Mouse (Mus musculus) neural tube, embryonic 11.5 days (tissue): ENCODE results near the gene Nup62. TPM values are rescaled to one million over a fixed set of nuclear protein-coding genes. Genes with fewer than 3 reads are reported as not detected.
A peak's percentile ranks its signal among the peaks of the same experiment; 100 is the strongest.
"Not testable (repeated sequence)": the region's sequence is repeated elsewhere in the genome, so short reads cannot be mapped to it uniquely, and the experiment has no call there.

ENCODE experiments used
- ATAC-seq: fragments of 200-750 bp; cut with Nextera tagmentation; 2 replicates; pipeline ENCODE4 v1.8.0; 2017; ENCODE audit warnings: moderate number of reproducible peaks, mild to moderate bottlenecking, moderate TSS enrichment, moderate library complexity; ENCODE audit not compliant: insufficient read depth, low FRiP score, low TSS enrichment
- DNase-seq: peaks from one replicate; pipeline ENCODE4 v3.0.0-alpha.2; 2015; ENCODE audit warnings: low spot score
- H3K27ac ChIP-seq: fragments of 300-500 bp; sonication (generic); 2 replicates; pipeline ENCODE4 v1.5.1; 2014; ENCODE audit warnings: low read depth, mild to moderate bottlenecking, low read length
- H3K27me3 ChIP-seq: fragments of 300-500 bp; sonication (generic); 2 replicates; pipeline ENCODE4 v1.6.1; 2014; ENCODE audit warnings: mild to moderate bottlenecking, low read length, mixed read lengths; ENCODE audit not compliant: control insufficient read depth, insufficient read depth
- H3K36me3 ChIP-seq: fragments of 300-500 bp; sonication (generic); 2 replicates; pipeline ENCODE4 v1.6.1; 2014; ENCODE audit warnings: mild to moderate bottlenecking, low read length, moderate library complexity, mixed read lengths; ENCODE audit not compliant: control insufficient read depth, insufficient read depth
- H3K4me1 ChIP-seq: fragments of 300-500 bp; sonication (generic); 2 replicates; pipeline ENCODE4 v1.6.1; 2014; ENCODE audit warnings: low read length, mixed read lengths; ENCODE audit not compliant: control insufficient read depth, insufficient read depth
- H3K4me2 ChIP-seq: fragments of 300-500 bp; sonication (generic); 2 replicates; pipeline ENCODE4 v1.6.1; 2014; ENCODE audit warnings: low read depth, mild to moderate bottlenecking, moderate library complexity
- H3K4me3 ChIP-seq: fragments of 300-500 bp; sonication (generic); 2 replicates; pipeline ENCODE4 v1.5.1; 2014; ENCODE audit warnings: low read depth, low read length
- H3K9ac ChIP-seq: fragments of 300-500 bp; sonication (generic); 2 replicates; pipeline ENCODE4 v1.6.1; 2014; ENCODE audit warnings: mild to moderate bottlenecking, low read length
- H3K9me3 ChIP-seq: fragments of 300-500 bp; sonication (generic); 2 replicates; pipeline ENCODE4 v1.6.1; 2016; ENCODE audit warnings: low read length; ENCODE audit not compliant: control insufficient read depth
- WGBS: fragments of 180-500 bp; shearing (Covaris S2); extraction: QIAGEN DNeasy Blood & Tissue Kit; methylation state at CpG from one replicate; pipeline ENCODE4 v1.1.7; 2014; 5-methylcytosine and 5-hydroxymethylcytosine counted together
- polyA plus RNA-seq: library from polyadenylated mRNA; unstranded; fragments of >200 nt; fragmentation: Nextera tagmentation; extraction: Ambion mirVana; gene quantifications from 2 replicates; pipeline ENCODE4 v1.2.1, GENCODE M21; 2014

Gene Nup62
- polyA plus RNA-seq, 1 experiment from 2014 or later = 68.3 TPM

GRCm38 (mm10) chr7:44867010-44867702, 51.3 kb downstream of the Nup62 start:
- Histone ChIP-seq H3K4me3 (peak overlapping the region; percentile 99), H3K36me3 (peaks cover 24% of the 10 kb centered on the region), H3K27me3 (no peaks in the 10 kb centered on the region), H3K9me3 (no peaks in the 10 kb centered on the region), H3K4me2 (peak overlapping the region; percentile 83), H3K27ac (0 out of 2 replicates have a peak overlapping the region, but pooled peaks have one; percentile 10), H3K4me1 (peaks cover 28% of the 10 kb centered on the region), H3K9ac (no peak overlapping the region)
- 79% methylated on average over 19 of the region's 19 CpGs for WGBS
- ATAC-seq (no peak), DNase-seq (no peak)

- H3K9me3 ChIP-seq = no peaks in the 10 kb centered on the region
- peaks cover 17% of the 10 kb centered on the region for H3K36me3 ChIP-seq
- no peak for ATAC-seq
- peak overlapping the region; percentile 99 for H3K4me3 ChIP-seq
- H3K27ac ChIP-seq = no peak overlapping the region
- peaks cover 28% of the 10 kb centered on the region for H3K4me1 ChIP-seq
- no peak for DNase-seq
- 64% methylated on average over 9 of the region's 9 CpGs for WGBS
- H3K4me2 ChIP-seq = peak overlapping the region; percentile 83
- no peaks in the 10 kb centered on the region for H3K27me3 ChIP-seq
- H3K9ac ChIP-seq = peak overlapping the region; percentile 0
Observed at GRCm38 (mm10) chr7:44867802-44868201, 51.9 kb downstream of the Nup62 start.

- ATAC-seq = no peak
- WGBS = 8% methylated on average over 16 of the region's 16 CpGs
Observed at GRCm38 (mm10) chr7:44868465-44868864, 52.6 kb downstream of the Nup62 start.

DNA sequence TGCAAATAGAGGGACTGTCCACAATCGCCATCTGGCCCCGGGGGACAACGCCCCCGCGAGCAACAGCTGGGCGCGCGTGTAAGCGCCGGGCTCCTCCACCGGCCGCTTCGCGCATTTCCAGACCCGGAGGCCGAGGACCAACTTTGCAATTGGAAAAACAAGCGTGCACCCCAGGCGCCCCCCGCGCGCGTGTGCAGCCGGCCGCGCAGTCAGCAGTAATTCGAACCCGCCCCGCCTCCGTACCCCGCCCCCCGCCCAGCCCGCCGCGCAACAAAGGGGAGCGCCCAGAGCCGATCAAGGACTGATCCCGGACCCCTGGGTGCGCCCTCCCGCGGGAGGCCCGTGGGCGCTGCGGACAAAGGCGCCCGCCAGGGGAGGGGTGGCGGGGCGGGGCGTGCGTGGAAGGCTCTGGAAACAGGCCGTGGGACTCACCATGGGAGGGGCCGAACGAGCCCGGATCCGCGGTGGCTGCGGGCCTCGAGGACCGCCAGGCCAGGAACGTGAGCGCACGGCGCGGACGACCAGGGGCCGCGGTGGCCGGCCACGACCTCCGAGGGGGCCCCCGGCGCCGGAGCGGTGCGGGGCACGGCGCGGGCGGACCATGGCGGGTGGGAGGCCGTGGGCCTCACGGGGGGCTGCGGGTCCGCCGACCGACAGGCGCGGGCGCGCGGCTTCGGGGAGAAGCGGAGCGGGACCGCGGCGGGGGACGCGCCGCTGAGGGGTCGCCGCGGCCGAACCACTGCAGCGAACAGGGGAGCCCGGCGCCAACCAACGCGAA, 53.2 kb downstream of the Nup62 start:
- Histone ChIP-seq H3K4me3 (peak overlapping the region; percentile 99), H3K9ac (peak overlapping the region; percentile 99), H3K4me1 (peaks cover 28% of the 10 kb centered on the region), H3K9me3 (no peaks in the 10 kb centered on the region), H3K36me3 (peaks cover 9% of the 10 kb centered on the region), H3K27ac (peak overlapping the region; percentile 100), H3K4me2 (peak overlapping the region; percentile 83), H3K27me3 (no peaks in the 10 kb centered on the region)
- ATAC-seq (peak; percentile 32), DNase-seq (peak; percentile 73)
- WGBS = under 1% methylated on average over 104 of the region's 108 CpGs

More at GRCm38 (mm10) chr7:44868465-44868864, 52.6 kb downstream of the Nup62 start:
- Histone ChIP-seq H3K27me3 (no peaks in the 10 kb centered on the region), H3K36me3 (peaks cover 14% of the 10 kb centered on the region), H3K4me1 (peaks cover 28% of the 10 kb centered on the region), H3K4me2 (peak overlapping the region; percentile 83), H3K4me3 (peak overlapping the region; percentile 99), H3K27ac (peak overlapping the region; percentile 100), H3K9me3 (no peaks in the 10 kb centered on the region), H3K9ac (peak overlapping the region; percentile 99)
- DNase-seq = no peak

GRCm38 (mm10) chr7:44869697-44870528, 54.0 kb downstream of the Nup62 start, which contains the start of gene Ptov1:
Ptov1 (minus strand) TSS chr7:44869788.
- H3K9me3 ChIP-seq = no peaks in the 10 kb centered on the region
- H3K9ac ChIP-seq = peak within 1 kb of the TSS; percentile 99
- peak; percentile 92 for ATAC-seq
- H3K27ac ChIP-seq = peak within 1 kb of the TSS; percentile 100
- H3K27me3 ChIP-seq = no peaks in the 10 kb centered on the region
- 11% methylated on average over 29 of the region's 29 CpGs for WGBS
- H3K4me1 ChIP-seq = peaks cover 28% of the 10 kb centered on the region
- H3K36me3 ChIP-seq = peaks cover 4% of the 10 kb centered on the region; the same call in 1 of the 2 replicates
- DNase-seq = peak; percentile 94
- peak within 1 kb of the TSS; percentile 99 for H3K4me3 ChIP-seq
- H3K4me2 ChIP-seq = peak within 1 kb of the TSS; percentile 83

DNA sequence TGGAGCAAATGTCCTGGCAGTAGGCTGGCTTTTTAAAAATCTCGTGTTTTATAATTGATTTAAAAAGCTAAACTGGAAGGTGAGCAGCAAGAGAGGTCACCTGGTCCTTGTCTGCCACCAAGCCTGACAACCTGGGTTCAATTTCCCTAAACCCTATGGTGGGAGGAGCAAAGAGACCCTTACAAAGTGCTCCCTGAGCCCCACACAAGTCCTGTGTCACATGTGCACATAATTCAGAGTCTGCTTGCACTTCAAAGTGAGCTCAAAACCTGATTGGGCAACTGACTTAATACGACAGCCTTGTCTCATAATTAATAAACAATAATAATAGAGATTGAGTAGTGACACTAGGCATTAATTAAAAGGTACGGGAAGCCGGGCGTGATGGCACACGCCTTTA, 54.7 kb downstream of the Nup62 start:
- H3K9me3 ChIP-seq = no peaks in the 10 kb centered on the region
- H3K4me2 ChIP-seq = peak overlapping the region; percentile 83
- no peaks in the 10 kb centered on the region for H3K27me3 ChIP-seq
- peak overlapping the region; percentile 99 for H3K4me3 ChIP-seq
- no peak for ATAC-seq
- peak overlapping the region; percentile 44; the same call in 1 of the 2 replicates for H3K9ac ChIP-seq
- peak overlapping the region; percentile 100; the same call in 1 of the 2 replicates for H3K27ac ChIP-seq
- DNase-seq = no peak
- peaks cover 25% of the 10 kb centered on the region for H3K4me1 ChIP-seq
- peaks cover 2% of the 10 kb centered on the region; the same call in 1 of the 2 replicates for H3K36me3 ChIP-seq
- WGBS = 78% methylated on average over 6 of the region's 6 CpGs

- no peak for ATAC-seq
- Histone ChIP-seq H3K9me3 (no peaks in the 10 kb centered on the region), H3K9ac (no peak overlapping the region), H3K4me3 (no peak overlapping the region), H3K4me1 (peaks cover 23% of the 10 kb centered on the region), H3K36me3 (peaks cover under 1% of the 10 kb centered on the region; the same call in 1 of the 2 replicates), H3K27ac (no peak overlapping the region), H3K27me3 (no peaks in the 10 kb centered on the region), H3K4me2 (no peak overlapping the region)
- DNase-seq = no peak
- WGBS = 39% methylated on average over 1 of the region's 1 CpGs
Observed at GRCm38 (mm10) chr7:44871181-44871580, 55.3 kb downstream of the Nup62 start.

GRCm38 (mm10) chr7:44871774-44872173, 55.9 kb downstream of the Nup62 start:
- not testable (repeated sequence) for H3K9ac ChIP-seq, H3K27ac ChIP-seq
- 83% methylated on average over 2 of the region's 2 CpGs for WGBS

More at GRCm38 (mm10) chr7:44871774-44872173, 55.9 kb downstream of the Nup62 start:
- peaks cover 19% of the 10 kb centered on the region for H3K4me1 ChIP-seq
- not testable (repeated sequence) for H3K4me3 ChIP-seq, H3K9me3 ChIP-seq, H3K36me3 ChIP-seq, H3K27me3 ChIP-seq, H3K4me2 ChIP-seq, ATAC-seq, DNase-seq
